Mouse (Mus musculus) urinary bladder, adult 18-20 months (tissue): ENCODE measurements around the gene Sult6b1.

Experiments
- DNase-seq, 2 experiments: peaks; one replicate each; pipeline ENCODE4 v3.0.0; 2022; ENCODE audit warnings: low spot score in 2 of 2, mixed read lengths in 2 of 2

Sult6b1 gene

DNA sequence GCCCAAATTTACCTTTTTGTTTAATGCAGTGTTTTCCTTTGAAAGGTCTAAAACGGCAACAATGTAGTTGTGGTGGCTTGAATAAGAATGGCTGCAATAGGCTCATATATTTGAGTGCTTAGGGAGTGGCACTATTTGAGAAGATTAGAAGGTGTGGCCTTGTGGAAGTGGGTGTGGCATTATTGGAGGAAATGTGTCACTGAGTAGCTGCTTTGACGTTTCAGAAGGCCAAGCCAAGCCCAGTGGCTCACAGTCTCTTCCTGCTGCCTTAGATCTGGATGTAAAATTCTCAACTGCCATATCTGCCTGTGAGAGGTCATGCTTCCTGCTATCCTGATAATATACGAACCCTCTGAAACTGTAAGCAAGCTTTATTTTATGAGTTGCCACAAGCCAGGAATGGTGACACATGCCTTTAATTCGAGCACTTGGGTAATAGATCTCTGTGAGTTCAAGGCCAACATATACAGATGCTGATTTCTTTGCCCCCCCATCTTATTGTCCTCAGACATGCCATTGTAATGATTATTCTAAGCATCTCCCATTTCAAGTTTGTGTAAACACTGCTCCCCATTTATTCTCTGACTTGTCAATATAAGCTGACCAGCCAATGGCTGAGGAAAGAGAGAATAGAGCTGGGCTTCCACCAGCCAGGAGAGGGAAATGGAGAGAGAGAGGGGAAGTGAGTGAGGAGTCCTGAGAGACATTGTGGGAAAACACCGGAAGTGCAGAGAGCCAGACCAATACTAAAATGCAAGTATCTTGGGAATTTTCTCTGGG lies 21.3 kb downstream of the Sult6b1 start:
- DNase-seq = no peak

DNA sequence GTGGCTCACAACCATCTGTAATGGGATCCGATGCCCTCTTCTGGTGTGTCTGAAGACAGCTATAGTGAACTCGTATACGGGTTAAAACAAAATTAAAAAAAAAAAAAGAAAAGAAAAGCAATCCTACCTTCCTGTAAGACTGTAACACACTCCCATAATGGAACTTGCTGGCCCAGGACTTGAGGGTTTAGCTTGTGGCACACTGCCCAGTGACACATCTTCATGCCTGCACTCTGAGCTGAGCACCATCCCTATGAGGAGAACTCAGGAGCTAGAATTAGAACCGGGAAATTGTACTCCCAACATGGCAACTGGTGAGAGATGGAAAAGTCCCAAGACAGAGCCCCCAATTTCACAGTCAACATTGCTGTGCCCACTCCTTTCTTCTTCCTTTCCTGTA lies 23.5 kb downstream of the Sult6b1 start:
- DNase-seq = no peak

- peak; percentile 82 to 83 for DNase-seq
These were observed 24.2 kb downstream of the Sult6b1 start, which contains the start of gene Eif2ak2 for GRCm38 (mm10) chr17:78882401-78883112. Gene Eif2ak2, minus strand, starts transcription at chr17:78882573.

- DNase-seq = no peak
These were observed 24.9 kb downstream of the Sult6b1 start for GRCm38 (mm10) chr17:78881878-78882304.

- no peak for DNase-seq
These were observed 32.9 kb downstream of the Sult6b1 start for GRCm38 (mm10) chr17:78873886-78874285.

- DNase-seq = no peak
These were observed 50.5 kb downstream of the Sult6b1 start for GRCm38 (mm10) chr17:78856243-78856642.

GRCm38 (mm10) chr17:78842271-78842928 lies 64.4 kb downstream of the Sult6b1 start:
- no peak for DNase-seq

DNA sequence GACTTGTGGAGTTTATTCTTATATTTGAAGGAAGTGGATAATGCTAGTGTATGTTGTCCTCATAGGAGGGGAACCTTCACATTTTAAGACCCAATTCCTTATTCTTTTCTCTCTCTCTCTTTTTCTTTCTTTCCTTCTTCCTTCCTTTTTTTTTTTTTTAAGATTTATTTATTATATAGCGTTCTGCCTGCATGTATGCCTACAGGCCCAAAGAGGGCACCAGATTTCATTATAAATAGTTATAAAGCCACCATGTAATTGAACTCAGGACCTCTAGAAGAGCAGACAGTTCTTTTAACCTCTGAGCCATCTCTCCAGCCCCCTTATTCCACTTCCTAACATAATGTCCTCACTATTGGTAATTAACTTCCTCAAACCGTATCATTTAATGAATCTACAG lies 70.7 kb downstream of the Sult6b1 start:
- no peak for DNase-seq

DNA sequence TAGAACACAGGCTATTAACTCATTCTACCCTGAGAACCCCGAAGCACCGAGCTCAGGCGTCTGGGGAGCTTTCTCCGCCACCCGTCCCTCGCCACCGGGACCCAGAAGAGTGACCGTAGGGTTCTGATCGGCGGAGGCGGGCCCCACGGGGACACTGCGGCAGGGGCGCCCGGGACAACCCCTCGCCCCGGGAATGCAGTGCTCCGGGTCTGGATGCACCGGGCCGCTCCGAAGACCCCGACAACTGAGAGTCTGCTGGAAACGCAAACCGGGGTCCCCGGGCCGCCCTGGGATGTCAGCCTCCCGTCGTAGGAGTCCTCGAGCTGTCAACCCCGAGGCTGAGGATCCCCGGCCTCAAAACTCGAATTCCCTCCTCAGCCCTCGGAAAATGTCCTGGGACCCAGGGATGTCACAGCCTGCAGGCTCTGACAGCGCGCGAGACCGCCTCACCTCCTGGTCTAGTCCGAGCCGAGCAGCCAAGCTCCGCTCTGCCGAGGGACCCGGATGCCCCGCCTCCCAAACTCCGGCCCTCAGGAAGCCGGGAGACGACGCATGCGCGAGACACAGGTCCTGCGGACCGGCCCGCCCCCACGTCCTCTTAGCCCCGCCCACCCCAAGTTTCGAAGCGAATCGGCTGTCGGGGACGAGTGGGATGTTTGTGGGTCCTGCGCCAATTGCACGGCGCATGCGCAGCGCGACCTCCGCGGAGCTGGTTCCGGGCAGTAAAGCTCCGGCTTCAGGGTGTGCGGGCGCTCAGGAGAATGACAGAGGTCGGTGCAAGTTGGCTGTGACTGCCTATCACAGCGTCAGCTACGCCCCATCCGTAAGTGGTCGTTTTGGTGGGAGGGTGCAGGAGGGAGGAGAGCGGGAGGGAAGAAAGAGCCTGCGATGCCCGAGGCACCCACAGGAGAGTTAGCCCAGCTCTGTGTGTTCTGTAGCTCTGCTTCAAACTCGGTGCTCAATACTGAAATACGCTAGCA lies 71.6 kb downstream of the Sult6b1 start, which contains the start of the genes Heatr5b and Gpatch11:
Gene Heatr5b (minus strand): TSS at position 509 of the 980 bp plus-strand sequence.
Gene Gpatch11 (plus strand): TSS at position 712 of the 980 bp plus-strand sequence.
- peak; percentile 89 to 96 for DNase-seq
